Mouse (Mus musculus) adrenal gland, postnatal 10 days (tissue): ENCODE results near the gene Akap14. TPM values are rescaled to one million over a fixed set of nuclear protein-coding genes. Genes with fewer than 3 reads are reported as not detected.
"Not testable (repeated sequence)": the region's sequence is repeated elsewhere in the genome, so short reads cannot be mapped to it uniquely, and the experiment has no call there.

ENCODE experiments used
- DNase-seq: peaks from one replicate; pipeline ENCODE4 v3.0.0; 2021; ENCODE audit warnings: mixed read lengths
- long read RNA-seq, 2 experiments: library from polyadenylated mRNA; stranded (forward); transcript quantifications; one replicate each; pipeline ENCODE4 v2.0.0; 2021
- total RNA-seq, 2 experiments: library from RNA; stranded (reverse); gene quantifications; 2 replicates each; pipeline ENCODE4 v1.2.3; 2021

The Akap14 gene
- not detected for total RNA-seq
- long read RNA-seq, experiment 1: 0 reads
- long read RNA-seq, experiment 2: 0 reads

GRCm38 (mm10) chrX:37168742-37169141, at the start of gene Akap14:
Gene Akap14, minus strand, starts transcription at chrX:37168842.
- DNase-seq: no peak

- no peak for DNase-seq
Observed at GRCm38 (mm10) chrX:37210941-37211340, 42.3 kb upstream of the Akap14 start, which contains the start of gene Gm9. Gene Gm9, minus strand, starts transcription at chrX:37211041.

- DNase-seq: no peak
Observed at GRCm38 (mm10) chrX:37198676-37199075, 30.0 kb upstream of the Akap14 start.

- no peak for DNase-seq
Observed at GRCm38 (mm10) chrX:37191744-37192379, 23.2 kb upstream of the Akap14 start.

- DNase-seq: peak; percentile 90
Observed at GRCm38 (mm10) chrX:37191105-37191743, 22.6 kb upstream of the Akap14 start, which contains the start of the genes Ndufa1 and Rnf113a1. Gene Ndufa1, minus strand, starts transcription at chrX:37191163. Gene Rnf113a1, plus strand, starts transcription at chrX:37191245.

GRCm38 (mm10) chrX:37190755-37191104, 22.1 kb upstream of the Akap14 start:
- no peak for DNase-seq

- DNase-seq: not testable (repeated sequence)
Observed at GRCm38 (mm10) chrX:37184401-37184800, 15.8 kb upstream of the Akap14 start.

GRCm38 (mm10) chrX:37167085-37167484, 1.6 kb downstream of the Akap14 start:
- peak; percentile 39 for DNase-seq

- no peak for DNase-seq
Observed at GRCm38 (mm10) chrX:37163115-37163514, 5.5 kb downstream of the Akap14 start.

GRCm38 (mm10) chrX:37161169-37161568, 7.5 kb downstream of the Akap14 start:
- no peak for DNase-seq

GRCm38 (mm10) chrX:37157839-37158238, 10.8 kb downstream of the Akap14 start:
- DNase-seq: peak; percentile 4

GRCm38 (mm10) chrX:37144954-37145353, 23.7 kb downstream of the Akap14 start:
- DNase-seq: peak; percentile 42

- not testable (repeated sequence) for DNase-seq
Observed at GRCm38 (mm10) chrX:37144498-37144897, 24.1 kb downstream of the Akap14 start.

GRCm38 (mm10) chrX:37141732-37142131, 26.9 kb downstream of the Akap14 start:
- no peak for DNase-seq

GRCm38 (mm10) chrX:37126671-37127358, 41.8 kb downstream of the Akap14 start, which contains the start of gene Nkap:
Gene Nkap, plus strand, starts transcription at chrX:37126795.
- DNase-seq: peak; percentile 80

- DNase-seq: no peak
Observed at GRCm38 (mm10) chrX:37125511-37125910, 43.1 kb downstream of the Akap14 start.

GRCm38 (mm10) chrX:37120212-37120611, 48.4 kb downstream of the Akap14 start:
- no peak for DNase-seq

GRCm38 (mm10) chrX:37119585-37119984, 49.1 kb downstream of the Akap14 start:
- DNase-seq: no peak

- no peak for DNase-seq
Observed at GRCm38 (mm10) chrX:37117085-37117484, 51.6 kb downstream of the Akap14 start.

- no peak for DNase-seq
Observed at GRCm38 (mm10) chrX:37110881-37111193, 57.8 kb downstream of the Akap14 start.

GRCm38 (mm10) chrX:37110193-37110880, 58.3 kb downstream of the Akap14 start, which contains the start of gene Upf3b:
Gene Upf3b, minus strand, starts transcription at chrX:37110322.
- peak; percentile 92 for DNase-seq

GRCm38 (mm10) chrX:37109526-37110192, 59.0 kb downstream of the Akap14 start:
- DNase-seq: no peak
